Mouse (Mus musculus) limb, embryonic 11.5 days (tissue): ENCODE results near the gene Bst2. TPM values are rescaled to one million over a fixed set of nuclear protein-coding genes. Genes with fewer than 3 reads are reported as not detected.

ENCODE experiments used
- polyA plus RNA-seq: library from polyadenylated mRNA; unstranded; fragments of >200 nt; fragmentation: Nextera tagmentation; extraction: Ambion mirVana; gene quantifications from 2 replicates; pipeline ENCODE4 v1.2.1, GENCODE M21; 2014

The Bst2 gene
- polyA plus RNA-seq, 1 experiment from 2014 or later: 1.7 TPM

Other genes with a start within 250 kb of the Bst2 start
- 92.1 and 95.3 TPM in 2 replicates for gene Use1, start 170.6 kb downstream of the Bst2 start, polyA plus RNA-seq
- gene Ocel1, start 166.2 kb downstream of the Bst2 start, polyA plus RNA-seq: 2.7 and 3.1 TPM in 2 replicates
- 68.9 and 78.6 TPM in 2 replicates for gene Nr2f6, start 155.5 kb downstream of the Bst2 start, polyA plus RNA-seq
- gene Ushbp1, start 141.7 kb downstream of the Bst2 start, polyA plus RNA-seq: 3.4 and 4.1 TPM in 2 replicates
- gene Babam1, start 140.6 kb downstream of the Bst2 start, polyA plus RNA-seq: 109 and 119 TPM in 2 replicates
- gene Ankle1, start 131.4 kb downstream of the Bst2 start, polyA plus RNA-seq: 21.5 and 23.9 TPM in 2 replicates
- 38.7 and 43.4 TPM in 2 replicates for gene Abhd8, start 73.8 kb downstream of the Bst2 start, polyA plus RNA-seq
- 216 and 231 TPM in 2 replicates for gene Mrpl34, start 72.5 kb downstream of the Bst2 start, polyA plus RNA-seq
- gene Dda1, start 68.3 kb downstream of the Bst2 start, polyA plus RNA-seq: 115 TPM in 2 replicates
- gene Ano8, start 51.5 kb downstream of the Bst2 start, polyA plus RNA-seq: 3.0 and 4.2 TPM in 2 replicates
- gene Gtpbp3, start 49.4 kb downstream of the Bst2 start, polyA plus RNA-seq: 8.3 and 8.7 TPM in 2 replicates
- 57.9 and 58.2 TPM in 2 replicates for gene Plvap, start 25.7 kb downstream of the Bst2 start, polyA plus RNA-seq
- 0.30 and 0.71 TPM in 2 replicates for gene Ccdc194, start 11.7 kb downstream of the Bst2 start, polyA plus RNA-seq
- gene Mvb12a, start 5.5 kb upstream of the Bst2 start, polyA plus RNA-seq: 66.5 and 74.2 TPM in 2 replicates
- gene Tmem221, start 21.4 kb upstream of the Bst2 start, polyA plus RNA-seq: 0.27 TPM in 1 of 2 replicates, not detected in the other
- not detected in 2 replicates for gene Nxnl1, start 29.1 kb upstream of the Bst2 start, polyA plus RNA-seq
- gene Slc27a1, start 31.4 kb upstream of the Bst2 start, polyA plus RNA-seq: 16.7 and 18.0 TPM in 2 replicates
- gene Pgls, start 54.7 kb upstream of the Bst2 start, polyA plus RNA-seq: 230 and 239 TPM in 2 replicates
- 2.7 and 3.8 TPM in 2 replicates for gene Fam129c, start 60.2 kb upstream of the Bst2 start, polyA plus RNA-seq
- gene Colgalt1, start 73.5 kb upstream of the Bst2 start, polyA plus RNA-seq: 46.6 and 49.8 TPM in 2 replicates
- gene Unc13a, start 134.3 kb upstream of the Bst2 start, polyA plus RNA-seq: 0.50 and 0.59 TPM in 2 replicates
- 1.4 and 2.5 TPM in 2 replicates for gene Jak3, start 138.8 kb upstream of the Bst2 start, polyA plus RNA-seq
- not detected in 2 replicates for gene Insl3, start 151.8 kb upstream of the Bst2 start, polyA plus RNA-seq
- gene B3gnt3, start 164.3 kb upstream of the Bst2 start, polyA plus RNA-seq: 0.35 and 0.61 TPM in 2 replicates
- gene Fcho1, start 188.3 kb upstream of the Bst2 start, polyA plus RNA-seq: 2.7 and 3.4 TPM in 2 replicates